Mouse (Mus musculus): ENCODE measurements at regions not wholly inside any gene's neighbourhood (a gene's known extent, or its start where the extent isn't known, plus 50 kb on each side); places are given as distances from the start of the nearest gene placed in this dataset.

DNA sequence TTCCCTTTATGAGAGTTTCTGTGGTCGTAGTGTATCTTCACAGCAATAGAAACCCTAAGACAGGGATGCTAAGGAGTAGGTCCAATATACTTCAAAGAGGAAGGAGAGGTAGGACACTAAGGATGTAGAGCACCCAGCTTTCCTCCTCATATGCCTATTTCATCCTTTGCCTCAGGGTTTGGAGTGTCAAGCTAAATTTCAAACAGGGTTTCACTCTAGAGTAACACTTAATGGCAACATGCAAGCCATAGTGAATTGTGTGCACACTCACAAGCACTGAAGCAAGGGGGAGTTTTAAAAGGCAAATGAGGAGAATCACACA lies 210.0 kb upstream of the Nabp1 start:
- Histone ChIP-seq H3K27me3 (ENCODE audit: control insufficient read depth, insufficient read depth, low read length) (no peaks in the 10 kb centered on the region), H3K4me3 (no peak overlapping the region), H3K36me3 (ENCODE audit: control insufficient read depth, insufficient read depth, low read length) (no peaks in the 10 kb centered on the region), H3K9ac (ENCODE audit: low read depth, low read length) (no peak overlapping the region), H3K27ac (no peak overlapping the region), H3K4me1 (ENCODE audit: control insufficient read depth, insufficient read depth, low read length) (peaks cover 1% of the 10 kb centered on the region), H3K79me2 (replicated peaks; ENCODE audit: control insufficient read depth, insufficient read depth, low read length) (no peaks in the 10 kb centered on the region)
- no peak for TF ChIP-seq EP300 (IDR thresholded peaks at IDR 0.05; ENCODE audit: insufficient read depth, low read depth, low read length)
- TF ChIP-seq POLR2A (IDR thresholded peaks at IDR 0.05; ENCODE audit: insufficient read depth, low read depth, low read length) = no peak
- no peak for TF ChIP-seq CTCF (IDR thresholded peaks at IDR 0.05)
- no peak for DNase-seq
- intact Hi-C loops (cut with DNase I) = no loop called here
- WGBS = 77% methylated on average over 1 of the region's 1 CpGs

GRCm38 (mm10) chr1:51687484-51688223 lies 209.4 kb upstream of the Nabp1 start:
- WGBS = 61% methylated on average over 7 of the region's 7 CpGs
- Histone ChIP-seq H3K27ac (no peak overlapping the region), H3K79me2 (replicated peaks; ENCODE audit: control insufficient read depth, insufficient read depth, low read length) (no peaks in the 10 kb centered on the region), H3K4me3 (no peak overlapping the region), H3K9ac (ENCODE audit: low read depth, low read length) (no peak overlapping the region), H3K27me3 (ENCODE audit: control insufficient read depth, insufficient read depth, low read length) (no peaks in the 10 kb centered on the region), H3K36me3 (ENCODE audit: control insufficient read depth, insufficient read depth, low read length) (no peaks in the 10 kb centered on the region), H3K4me1 (ENCODE audit: control insufficient read depth, insufficient read depth, low read length) (peaks cover 1% of the 10 kb centered on the region)
- intact Hi-C loops (cut with DNase I) = no loop called here
- no peak for DNase-seq
- TF ChIP-seq POLR2A (IDR thresholded peaks at IDR 0.05; ENCODE audit: insufficient read depth, low read depth, low read length) (no peak), CTCF (IDR thresholded peaks at IDR 0.05) (no peak), EP300 (IDR thresholded peaks at IDR 0.05; ENCODE audit: insufficient read depth, low read depth, low read length) (no peak)

DNA sequence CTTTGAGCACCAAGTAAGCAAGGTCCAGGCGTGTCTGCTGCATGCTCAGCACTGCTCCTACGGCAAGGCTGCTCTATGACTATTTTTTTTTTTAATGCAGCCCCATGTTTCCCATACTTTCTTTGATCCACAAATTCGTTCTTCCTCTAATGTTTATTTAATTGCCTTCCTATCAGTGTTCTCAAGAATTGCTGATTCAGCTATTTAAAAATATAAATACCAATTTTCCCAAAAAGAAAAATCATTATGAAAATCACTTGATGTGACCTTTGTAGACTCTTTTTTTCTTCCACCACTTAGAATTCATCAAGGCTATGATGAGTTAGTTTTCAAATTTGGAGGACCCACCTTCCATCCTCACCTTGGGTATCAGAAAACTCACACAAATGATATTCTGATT lies 208.5 kb upstream of the Nabp1 start:
- TF ChIP-seq EP300 (IDR thresholded peaks at IDR 0.05; ENCODE audit: insufficient read depth, low read depth, low read length) (no peak), POLR2A (IDR thresholded peaks at IDR 0.05; ENCODE audit: insufficient read depth, low read depth, low read length) (no peak), CTCF (IDR thresholded peaks at IDR 0.05) (no peak)
- H3K36me3 ChIP-seq (ENCODE audit: control insufficient read depth, insufficient read depth, low read length) = no peaks in the 10 kb centered on the region
- no peaks in the 10 kb centered on the region for H3K79me2 ChIP-seq (replicated peaks; ENCODE audit: control insufficient read depth, insufficient read depth, low read length)
- no peaks in the 10 kb centered on the region for H3K27me3 ChIP-seq (ENCODE audit: control insufficient read depth, insufficient read depth, low read length)
- H3K27ac ChIP-seq = no peak overlapping the region
- no peak overlapping the region for H3K4me3 ChIP-seq
- no peak overlapping the region for H3K9ac ChIP-seq (ENCODE audit: low read depth, low read length)
- 76% methylated on average over 3 of the region's 3 CpGs for WGBS
- peaks cover 1% of the 10 kb centered on the region for H3K4me1 ChIP-seq (ENCODE audit: control insufficient read depth, insufficient read depth, low read length)
- intact Hi-C loops (cut with DNase I) = no loop called here
- DNase-seq = no peak

- TF ChIP-seq POLR2A (IDR thresholded peaks at IDR 0.05; ENCODE audit: insufficient read depth, low read depth, low read length) (no peak), CTCF (IDR thresholded peaks at IDR 0.05) (no peak), EP300 (IDR thresholded peaks at IDR 0.05; ENCODE audit: insufficient read depth, low read depth, low read length) (no peak)
- Histone ChIP-seq H3K36me3 (ENCODE audit: control insufficient read depth, insufficient read depth, low read length) (no peaks in the 10 kb centered on the region), H3K9ac (ENCODE audit: low read depth, low read length) (no peak overlapping the region), H3K27me3 (ENCODE audit: control insufficient read depth, insufficient read depth, low read length) (no peaks in the 10 kb centered on the region), H3K4me1 (ENCODE audit: control insufficient read depth, insufficient read depth, low read length) (no peaks in the 10 kb centered on the region), H3K4me3 (no peak overlapping the region), H3K79me2 (replicated peaks; ENCODE audit: control insufficient read depth, insufficient read depth, low read length) (no peaks in the 10 kb centered on the region), H3K27ac (no peak overlapping the region)
- WGBS = 94% methylated on average over 5 of the region's 5 CpGs
- intact Hi-C loops (cut with DNase I) = no loop called here
- no peak for DNase-seq
Observed at GRCm38 (mm10) chr1:51682273-51682672, 204.0 kb upstream of the Nabp1 start.

- no peaks in the 10 kb centered on the region for H3K27me3 ChIP-seq (ENCODE audit: control insufficient read depth, insufficient read depth, low read length)
Observed at GRCm38 (mm10) chr1:51681872-51682271, 203.6 kb upstream of the Nabp1 start.

DNA sequence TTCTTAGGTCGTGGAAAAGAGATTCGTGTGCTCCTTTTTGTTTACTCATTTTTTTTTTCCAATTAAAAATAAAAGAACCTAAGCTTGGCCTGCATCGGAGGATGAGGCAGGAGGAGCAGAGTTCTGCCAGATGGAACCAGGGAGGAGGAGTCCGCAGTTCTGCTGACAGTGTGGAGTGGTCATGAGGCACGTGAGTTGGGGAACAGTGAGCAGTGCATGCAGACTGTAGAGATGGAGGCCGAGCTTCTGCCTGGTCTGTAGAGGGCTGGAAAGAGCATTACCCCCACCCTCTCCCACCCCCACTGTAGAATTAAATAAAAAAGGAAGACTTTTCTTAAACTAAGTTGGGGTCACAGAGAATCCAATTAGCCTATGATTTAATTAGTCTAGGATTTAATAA lies 202.5 kb upstream of the Nabp1 start:
- H3K9ac ChIP-seq (ENCODE audit: low read depth, low read length) = no peak overlapping the region
- no peak overlapping the region for H3K27ac ChIP-seq
- H3K4me3 ChIP-seq = no peak overlapping the region
- no peaks in the 10 kb centered on the region for H3K79me2 ChIP-seq (replicated peaks; ENCODE audit: control insufficient read depth, insufficient read depth, low read length)
- WGBS = 76% methylated on average over 6 of the region's 6 CpGs
- intact Hi-C loops (cut with DNase I) = no loop called here
- TF ChIP-seq CTCF (IDR thresholded peaks at IDR 0.05) = no peak
- no peak for TF ChIP-seq EP300 (IDR thresholded peaks at IDR 0.05; ENCODE audit: insufficient read depth, low read depth, low read length)
- no peak for TF ChIP-seq POLR2A (IDR thresholded peaks at IDR 0.05; ENCODE audit: insufficient read depth, low read depth, low read length)
- H3K27me3 ChIP-seq (ENCODE audit: control insufficient read depth, insufficient read depth, low read length) = no peaks in the 10 kb centered on the region
- H3K36me3 ChIP-seq (ENCODE audit: control insufficient read depth, insufficient read depth, low read length) = no peaks in the 10 kb centered on the region
- no peak for DNase-seq
- H3K4me1 ChIP-seq (ENCODE audit: control insufficient read depth, insufficient read depth, low read length) = no peaks in the 10 kb centered on the region

More at GRCm38 (mm10) chr1:51681872-51682271, 203.6 kb upstream of the Nabp1 start:
- Histone ChIP-seq H3K79me2 (replicated peaks; ENCODE audit: control insufficient read depth, insufficient read depth, low read length) (no peaks in the 10 kb centered on the region), H3K4me3 (no peak overlapping the region), H3K36me3 (ENCODE audit: control insufficient read depth, insufficient read depth, low read length) (no peaks in the 10 kb centered on the region), H3K9ac (ENCODE audit: low read depth, low read length) (no peak overlapping the region), H3K4me1 (ENCODE audit: control insufficient read depth, insufficient read depth, low read length) (no peaks in the 10 kb centered on the region), H3K27ac (no peak overlapping the region)
- intact Hi-C loops (cut with DNase I) = no loop called here
- no peak for TF ChIP-seq EP300 (IDR thresholded peaks at IDR 0.05; ENCODE audit: insufficient read depth, low read depth, low read length)
- DNase-seq = no peak
